Mouse (Mus musculus): ENCODE measurements around the gene 4933427I04Rik. TPM values are rescaled to one million over a fixed set of nuclear protein-coding genes. Genes with fewer than 3 reads are reported as not detected.
A peak's percentile ranks its signal among the peaks of the same experiment; 100 is the strongest.

Gene 4933427I04Rik
- polyA plus RNA-seq, 1 experiment from 2014 or later, result not detected

DNA sequence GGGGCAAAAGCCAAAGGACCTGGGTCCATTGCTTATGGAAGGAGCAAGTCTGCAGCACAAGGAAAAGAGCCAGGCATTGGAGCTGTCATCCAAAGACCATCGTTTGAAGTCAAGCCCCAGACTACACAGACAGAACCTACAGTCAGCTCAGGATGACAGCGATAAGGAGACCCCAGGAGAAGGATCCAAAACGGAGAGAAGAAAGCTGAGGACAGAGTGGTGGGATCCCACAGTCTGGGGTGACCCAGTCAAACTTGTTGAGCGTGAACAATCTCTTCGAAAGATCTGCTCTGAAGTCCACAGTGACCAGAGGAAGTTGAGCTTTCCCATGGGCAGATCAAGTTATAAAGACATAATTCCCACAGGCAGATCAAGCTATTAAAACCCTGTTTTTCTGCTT, 1.1 kb downstream of the 4933427I04Rik start:
- Histone ChIP-seq H3K9ac (ENCODE audit: low read length) (no peak overlapping the region), H3K27me3 (ENCODE audit: control insufficient read depth, insufficient read depth, low read depth, low read length) (no peaks in the 10 kb centered on the region), H3K4me2 (ENCODE audit: low read depth, low read length) (no peak overlapping the region), H3K4me3 (ENCODE audit: low read length) (no peak overlapping the region), H3K4me1 (replicated peaks; ENCODE audit: control insufficient read depth, insufficient read depth, low read length) (no peaks in the 10 kb centered on the region), H3K27ac (ENCODE audit: low read length) (no peak overlapping the region), H3K36me3 (ENCODE audit: control insufficient read depth, insufficient read depth, low read length) (no peaks in the 10 kb centered on the region), H3K9me3 (ENCODE audit: control insufficient read depth, low read length) (no peaks in the 10 kb centered on the region)
- ATAC-seq (ENCODE audit: low read depth), result no peak
- WGBS, result 76% methylated on average over 5 of the region's 5 CpGs

DNA sequence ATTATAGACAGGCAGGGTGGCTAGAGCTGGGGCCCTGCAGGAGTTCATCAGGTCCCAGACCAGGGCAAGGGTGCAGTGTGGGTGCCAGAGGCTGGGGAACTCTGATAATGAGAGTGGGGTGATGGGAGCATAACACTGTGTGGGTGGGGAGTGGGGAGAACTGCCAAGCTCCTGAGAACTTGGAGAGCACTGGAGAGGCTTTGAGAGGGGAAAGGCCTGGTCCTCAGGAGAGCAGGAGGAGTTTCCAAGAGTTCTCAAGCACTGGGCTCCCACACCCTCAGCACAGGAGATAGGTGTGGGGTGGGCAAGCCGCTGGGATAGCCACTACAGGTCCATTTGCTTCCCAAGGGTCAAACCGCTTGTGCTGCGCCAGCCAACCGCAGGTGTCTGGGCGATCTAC, 34.2 kb downstream of the 4933427I04Rik start:
- Histone ChIP-seq H3K9ac (ENCODE audit: low read length) (no peak overlapping the region), H3K9me3 (ENCODE audit: control insufficient read depth, low read length) (no peaks in the 10 kb centered on the region), H3K27me3 (ENCODE audit: control insufficient read depth, insufficient read depth, low read depth, low read length) (no peaks in the 10 kb centered on the region), H3K36me3 (ENCODE audit: control insufficient read depth, insufficient read depth, low read length) (no peaks in the 10 kb centered on the region), H3K27ac (ENCODE audit: low read length) (peak overlapping the region; percentile 31), H3K4me2 (ENCODE audit: low read depth, low read length) (no peak overlapping the region), H3K4me1 (replicated peaks; ENCODE audit: control insufficient read depth, insufficient read depth, low read length) (peaks cover 11% of the 10 kb centered on the region), H3K4me3 (ENCODE audit: low read length) (no peak overlapping the region)
- peak; percentile 92 for ATAC-seq (ENCODE audit: low read depth)
- 49% methylated on average over 5 of the region's 5 CpGs for WGBS

DNA sequence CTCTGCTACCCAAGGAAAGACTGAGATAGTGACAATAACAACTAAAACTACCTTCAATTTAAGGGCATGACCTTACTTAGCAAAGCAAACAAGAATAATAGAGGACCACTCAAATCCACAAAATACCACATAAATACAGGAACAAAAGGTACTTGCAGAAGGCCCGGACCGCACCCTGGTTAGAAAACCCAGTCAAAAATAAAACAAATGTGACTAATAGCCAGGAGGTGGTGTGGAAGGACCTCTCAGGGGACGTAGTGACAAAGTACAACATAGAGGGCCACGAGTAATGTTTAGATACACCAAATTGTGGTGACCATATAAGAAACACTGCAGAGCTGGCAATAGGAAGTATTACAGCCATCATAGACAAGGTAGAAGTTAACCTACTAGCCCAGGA, 34.8 kb downstream of the 4933427I04Rik start:
- Histone ChIP-seq H3K4me1 (replicated peaks; ENCODE audit: control insufficient read depth, insufficient read depth, low read length) (peaks cover 11% of the 10 kb centered on the region), H3K4me3 (ENCODE audit: low read length) (no peak overlapping the region), H3K36me3 (ENCODE audit: control insufficient read depth, insufficient read depth, low read length) (no peaks in the 10 kb centered on the region), H3K27ac (ENCODE audit: low read length) (no peak overlapping the region), H3K4me2 (ENCODE audit: low read depth, low read length) (no peak overlapping the region), H3K9me3 (ENCODE audit: control insufficient read depth, low read length) (no peaks in the 10 kb centered on the region), H3K9ac (ENCODE audit: low read length) (no peak overlapping the region), H3K27me3 (ENCODE audit: control insufficient read depth, insufficient read depth, low read depth, low read length) (no peaks in the 10 kb centered on the region)
- ATAC-seq (ENCODE audit: low read depth), result no peak
- WGBS, result 65% methylated on average over 4 of the region's 4 CpGs

DNA sequence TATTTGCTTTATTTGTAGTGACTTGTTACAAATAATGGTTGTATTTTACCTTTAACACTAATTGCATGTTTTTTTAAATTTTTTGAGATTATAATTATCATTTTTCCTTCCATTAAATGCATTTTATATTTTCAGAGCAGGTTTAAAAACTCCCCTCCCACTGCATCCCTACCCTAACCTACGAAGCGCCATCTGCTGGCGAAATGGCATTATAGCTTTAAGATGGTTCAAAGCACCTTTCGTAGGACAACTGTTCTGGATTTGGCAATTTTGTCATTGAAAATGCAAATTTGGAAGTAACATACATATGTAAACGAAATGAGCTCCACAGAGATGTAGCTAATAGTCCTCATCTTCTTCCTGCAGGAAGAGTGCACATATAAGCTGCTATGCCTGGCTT, 39.2 kb downstream of the 4933427I04Rik start:
- no peaks in the 10 kb centered on the region for H3K36me3 ChIP-seq (ENCODE audit: control insufficient read depth, insufficient read depth, low read length)

DNA sequence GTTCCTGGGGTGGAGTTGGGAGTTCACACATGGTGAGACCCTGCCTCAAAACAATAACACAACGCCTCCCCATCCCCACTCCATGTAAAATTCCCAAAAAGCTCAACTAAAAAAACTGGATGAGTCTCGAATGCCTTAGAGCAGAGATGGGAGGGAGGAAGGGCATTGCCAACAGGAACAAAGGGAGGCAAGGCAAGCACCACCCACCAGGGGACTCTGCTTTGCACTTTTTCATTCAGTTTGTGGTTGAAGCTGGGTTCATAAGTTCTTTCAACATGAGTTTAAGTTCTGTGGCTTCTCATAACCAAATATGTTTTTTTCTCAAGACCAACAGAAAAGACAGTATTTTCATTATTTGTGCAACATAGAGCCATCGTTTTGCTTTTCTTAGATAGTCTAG, 44.0 kb downstream of the 4933427I04Rik start:
- no peak overlapping the region for H3K27ac ChIP-seq (ENCODE audit: low read length)
- H3K4me2 ChIP-seq (ENCODE audit: low read depth, low read length), result no peak overlapping the region
- no peak for ATAC-seq (ENCODE audit: low read depth)
- H3K36me3 ChIP-seq (ENCODE audit: control insufficient read depth, insufficient read depth, low read length), result 0 out of 2 replicates have a peak, but pooled peaks cover 2% of the 10 kb centered on the region
- 82% methylated on average over 3 of the region's 3 CpGs for WGBS
- no peak overlapping the region for H3K9ac ChIP-seq (ENCODE audit: low read length)
- peaks cover 11% of the 10 kb centered on the region for H3K4me1 ChIP-seq (replicated peaks; ENCODE audit: control insufficient read depth, insufficient read depth, low read length)
- H3K9me3 ChIP-seq (ENCODE audit: control insufficient read depth, low read length), result no peaks in the 10 kb centered on the region
- no peak overlapping the region for H3K4me3 ChIP-seq (ENCODE audit: low read length)
- H3K27me3 ChIP-seq (ENCODE audit: control insufficient read depth, insufficient read depth, low read depth, low read length), result no peaks in the 10 kb centered on the region

More for the DNA sequence above, 39.2 kb downstream of the 4933427I04Rik start:
- Histone ChIP-seq H3K4me2 (ENCODE audit: low read depth, low read length) (no peak overlapping the region), H3K9ac (ENCODE audit: low read length) (no peak overlapping the region), H3K9me3 (ENCODE audit: control insufficient read depth, low read length) (no peaks in the 10 kb centered on the region), H3K4me1 (replicated peaks; ENCODE audit: control insufficient read depth, insufficient read depth, low read length) (peaks cover 7% of the 10 kb centered on the region), H3K27me3 (ENCODE audit: control insufficient read depth, insufficient read depth, low read depth, low read length) (no peaks in the 10 kb centered on the region), H3K27ac (ENCODE audit: low read length) (no peak overlapping the region), H3K4me3 (ENCODE audit: low read length) (no peak overlapping the region)
- no peak for ATAC-seq (ENCODE audit: low read depth)
- WGBS, result 11% methylated on average over 5 of the region's 5 CpGs

DNA sequence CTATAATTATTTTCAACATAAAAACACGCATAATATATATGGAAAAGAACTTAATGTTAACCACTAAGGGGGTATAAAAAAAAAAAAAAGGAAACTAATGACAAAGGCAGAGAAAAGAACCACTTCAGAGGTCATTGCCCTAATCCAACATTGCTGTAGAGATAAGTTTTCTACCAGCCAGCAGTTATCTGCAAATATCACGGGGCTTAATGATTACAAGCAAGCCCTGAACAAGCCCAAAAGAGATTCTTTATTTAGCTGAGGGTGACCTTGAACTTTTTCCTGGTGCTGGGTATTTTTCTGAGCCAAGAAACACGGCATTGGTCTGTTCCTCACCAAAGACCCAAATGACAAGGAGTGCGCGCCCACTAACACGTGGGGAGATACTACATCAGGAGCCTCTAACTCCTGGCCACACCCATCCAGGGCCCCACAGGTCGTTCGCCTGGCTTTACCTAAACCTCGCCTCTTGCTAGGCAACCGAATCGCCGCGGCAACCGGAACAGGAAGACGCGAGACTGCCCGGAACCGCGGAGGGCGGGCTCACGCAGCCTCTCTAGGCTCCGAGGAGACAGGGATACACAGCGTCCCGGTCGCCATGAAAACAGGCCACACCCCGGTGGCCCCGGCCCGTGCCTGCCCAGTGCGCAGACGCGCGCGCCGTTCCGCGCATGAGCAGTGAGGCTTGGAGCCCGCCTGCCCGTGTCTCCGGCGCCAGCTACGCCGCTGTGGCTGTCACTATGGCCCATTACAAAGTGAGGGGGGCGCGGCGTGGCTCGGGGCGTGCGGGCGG, 45.0 kb downstream of the 4933427I04Rik start, which contains the start of gene Mycbp:
Gene Mycbp, plus strand, starts transcription at position 500 of the 793 bp plus-strand sequence.
- peak within 1 kb of the TSS; percentile 84 for H3K4me2 ChIP-seq (ENCODE audit: low read depth, low read length)
- H3K4me1 ChIP-seq (replicated peaks; ENCODE audit: control insufficient read depth, insufficient read depth, low read length), result peaks cover 11% of the 10 kb centered on the region
- H3K4me3 ChIP-seq (ENCODE audit: low read length), result peak within 1 kb of the TSS; percentile 83
- 2% methylated on average over 48 of the region's 49 CpGs for WGBS
- peak within 1 kb of the TSS; percentile 81 for H3K27ac ChIP-seq (ENCODE audit: low read length)
- 0 out of 2 replicates have a peak, but pooled peaks cover 2% of the 10 kb centered on the region for H3K36me3 ChIP-seq (ENCODE audit: control insufficient read depth, insufficient read depth, low read length)
- no peaks in the 10 kb centered on the region for H3K9me3 ChIP-seq (ENCODE audit: control insufficient read depth, low read length)
- peak within 1 kb of the TSS; percentile 85 for H3K9ac ChIP-seq (ENCODE audit: low read length)
- ATAC-seq (ENCODE audit: low read depth), result peak; percentile 100
- no peaks in the 10 kb centered on the region for H3K27me3 ChIP-seq (ENCODE audit: control insufficient read depth, insufficient read depth, low read depth, low read length)

DNA sequence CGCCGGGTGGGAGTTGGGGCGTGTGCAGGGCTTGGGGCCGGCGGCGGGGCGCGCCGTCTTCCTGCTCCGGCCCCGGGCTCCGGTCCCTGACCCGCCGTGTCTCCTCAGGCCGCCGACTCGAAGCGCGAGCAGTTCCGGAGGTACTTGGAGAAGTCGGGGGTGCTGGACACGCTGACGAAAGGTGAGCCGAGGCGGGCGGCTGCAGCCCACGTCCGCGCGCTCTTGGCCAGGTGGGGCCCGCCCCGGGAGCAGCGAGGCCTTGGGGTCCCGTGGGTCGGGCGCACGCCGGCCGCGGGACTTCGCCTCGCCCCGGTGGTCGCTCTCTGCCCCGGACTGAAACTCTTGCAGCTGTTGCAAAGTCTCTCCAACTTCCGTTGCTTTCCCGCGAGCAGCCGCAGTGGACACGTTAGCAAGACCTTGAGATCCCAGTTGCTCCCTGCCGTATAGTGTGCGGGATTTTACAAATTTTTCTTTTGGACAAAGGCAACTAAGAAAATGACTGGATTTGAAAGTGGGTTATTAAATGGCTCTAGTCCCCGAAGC, 45.7 kb downstream of the 4933427I04Rik start:
- ATAC-seq (ENCODE audit: low read depth), result peak; percentile 41; the same call in 1 of the 2 replicates
- Histone ChIP-seq H3K9ac (ENCODE audit: low read length) (peak overlapping the region; percentile 85), H3K27ac (ENCODE audit: low read length) (peak overlapping the region; percentile 81), H3K4me2 (ENCODE audit: low read depth, low read length) (peak overlapping the region; percentile 84), H3K27me3 (ENCODE audit: control insufficient read depth, insufficient read depth, low read depth, low read length) (no peaks in the 10 kb centered on the region), H3K36me3 (ENCODE audit: control insufficient read depth, insufficient read depth, low read length) (peaks cover 5% of the 10 kb centered on the region; the same call in 1 of the 2 replicates), H3K4me3 (ENCODE audit: low read length) (peak overlapping the region; percentile 83), H3K4me1 (replicated peaks; ENCODE audit: control insufficient read depth, insufficient read depth, low read length) (peaks cover 11% of the 10 kb centered on the region), H3K9me3 (ENCODE audit: control insufficient read depth, low read length) (no peaks in the 10 kb centered on the region)
- WGBS, result under 1% methylated on average over 37 of the region's 53 CpGs

DNA sequence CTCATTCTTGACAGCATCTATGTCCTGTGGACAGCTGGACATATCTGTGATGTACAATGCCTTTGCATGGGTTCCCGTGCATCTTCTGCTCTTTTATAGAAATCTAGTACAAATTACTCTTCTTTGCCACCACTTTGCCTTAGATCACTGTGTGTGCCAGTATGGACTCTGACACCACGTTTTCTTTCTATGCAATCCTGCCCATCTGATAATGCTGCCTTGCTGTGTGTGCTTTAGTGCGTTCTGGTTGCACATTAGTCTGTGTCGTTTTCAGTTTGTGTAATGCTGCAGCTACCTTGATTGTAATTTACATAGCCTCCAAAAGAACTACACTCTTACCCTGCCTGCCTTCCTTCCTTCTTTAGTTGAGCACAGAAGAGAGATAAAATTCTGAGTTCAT, 52.0 kb downstream of the 4933427I04Rik start:
- 84% methylated on average over 4 of the region's 4 CpGs for WGBS
- no peak for ATAC-seq (ENCODE audit: low read depth)
- Histone ChIP-seq H3K9me3 (ENCODE audit: control insufficient read depth, low read length) (no peaks in the 10 kb centered on the region), H3K4me2 (ENCODE audit: low read depth, low read length) (no peak overlapping the region), H3K27ac (ENCODE audit: low read length) (no peak overlapping the region), H3K4me3 (ENCODE audit: low read length) (no peak overlapping the region), H3K36me3 (ENCODE audit: control insufficient read depth, insufficient read depth, low read length) (peaks cover 13% of the 10 kb centered on the region), H3K27me3 (ENCODE audit: control insufficient read depth, insufficient read depth, low read depth, low read length) (no peaks in the 10 kb centered on the region), H3K4me1 (replicated peaks; ENCODE audit: control insufficient read depth, insufficient read depth, low read length) (peaks cover 5% of the 10 kb centered on the region), H3K9ac (ENCODE audit: low read length) (no peak overlapping the region)

DNA sequence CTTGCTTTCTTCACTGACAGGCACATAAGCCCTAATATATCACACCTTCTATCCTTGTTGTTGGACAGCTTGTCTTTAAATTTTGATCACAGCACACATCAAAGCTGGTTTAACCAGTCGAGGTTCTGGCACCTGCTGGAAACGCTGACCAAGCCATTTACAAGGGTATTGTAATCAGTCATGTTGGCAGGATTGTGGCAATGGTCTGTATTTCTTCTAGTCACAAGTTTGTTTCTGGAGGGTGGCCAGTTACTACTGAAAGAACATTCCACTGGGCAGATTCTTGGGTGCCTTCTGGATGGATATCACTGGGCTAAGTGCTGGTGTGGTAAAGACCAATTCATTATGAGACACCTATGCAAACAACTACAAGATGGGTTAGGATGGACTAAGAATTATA, 53.0 kb downstream of the 4933427I04Rik start:
- Histone ChIP-seq H3K36me3 (ENCODE audit: control insufficient read depth, insufficient read depth, low read length) (peaks cover 13% of the 10 kb centered on the region), H3K9ac (ENCODE audit: low read length) (no peak overlapping the region), H3K27me3 (ENCODE audit: control insufficient read depth, insufficient read depth, low read depth, low read length) (no peaks in the 10 kb centered on the region), H3K4me3 (ENCODE audit: low read length) (no peak overlapping the region), H3K4me1 (replicated peaks; ENCODE audit: control insufficient read depth, insufficient read depth, low read length) (peaks cover 7% of the 10 kb centered on the region), H3K27ac (ENCODE audit: low read length) (no peak overlapping the region), H3K4me2 (ENCODE audit: low read depth, low read length) (no peak overlapping the region), H3K9me3 (ENCODE audit: control insufficient read depth, low read length) (no peaks in the 10 kb centered on the region)
- ATAC-seq (ENCODE audit: low read depth), result no peak
- WGBS, result 34% methylated on average over 2 of the region's 2 CpGs
